Mouse (Mus musculus) liver, postnatal 0 days (tissue): ENCODE measurements around the gene Tmem163.

Experiments used
- CTCF ChIP-seq: sonication (generic); IDR thresholded peaks from 2 replicates; pipeline ENCODE4 v1.5.1; 2016; ENCODE audit warnings: antibody characterized with exemption, low read depth
- EP300 ChIP-seq: IDR thresholded peaks from 2 replicates; pipeline ENCODE4 v1.6.1; 2016; ENCODE audit warnings: antibody characterized with exemption, low read depth, mild to moderate bottlenecking

- no peak for TF ChIP-seq CTCF
- no peak for TF ChIP-seq EP300
Measured at GRCm38 (mm10) chr1:127439452-127439891, 239.9 kb downstream of the Tmem163 start.
